Mouse (Mus musculus) small intestine, adult 2 months (tissue): ENCODE data around the gene Mef2c.

Experiments used
- CTCF ChIP-seq: fragments of 200-500 bp; IDR thresholded peaks from 2 replicates; pipeline ENCODE4 v1.5.1; 2012; ENCODE audit warnings: low read depth, mild to moderate bottlenecking, control low read depth, inconsistent platforms, low read length, moderate library complexity, mixed read lengths; ENCODE audit not compliant: insufficient replicate concordance, insufficient read length; ENCODE audit errors: extremely low read depth
- POLR2A ChIP-seq: fragments of 200-500 bp; IDR thresholded peaks from 2 replicates; pipeline ENCODE4 v1.6.1; 2012; ENCODE audit warnings: low read depth, mild to moderate bottlenecking, control low read depth, inconsistent platforms, low read length, moderate library complexity

GRCm38 (mm10) chr13:83600301-83600700 is 96.5 kb downstream of the Mef2c start:
- TF ChIP-seq POLR2A (no peak), CTCF (no peak)
